Mouse (Mus musculus): ENCODE data around the gene 1700007K13Rik.
"Not testable (repeated sequence)": the region's sequence is repeated elsewhere in the genome, so short reads cannot be mapped to it uniquely, and the experiment has no call there.

The 1700007K13Rik gene

DNA sequence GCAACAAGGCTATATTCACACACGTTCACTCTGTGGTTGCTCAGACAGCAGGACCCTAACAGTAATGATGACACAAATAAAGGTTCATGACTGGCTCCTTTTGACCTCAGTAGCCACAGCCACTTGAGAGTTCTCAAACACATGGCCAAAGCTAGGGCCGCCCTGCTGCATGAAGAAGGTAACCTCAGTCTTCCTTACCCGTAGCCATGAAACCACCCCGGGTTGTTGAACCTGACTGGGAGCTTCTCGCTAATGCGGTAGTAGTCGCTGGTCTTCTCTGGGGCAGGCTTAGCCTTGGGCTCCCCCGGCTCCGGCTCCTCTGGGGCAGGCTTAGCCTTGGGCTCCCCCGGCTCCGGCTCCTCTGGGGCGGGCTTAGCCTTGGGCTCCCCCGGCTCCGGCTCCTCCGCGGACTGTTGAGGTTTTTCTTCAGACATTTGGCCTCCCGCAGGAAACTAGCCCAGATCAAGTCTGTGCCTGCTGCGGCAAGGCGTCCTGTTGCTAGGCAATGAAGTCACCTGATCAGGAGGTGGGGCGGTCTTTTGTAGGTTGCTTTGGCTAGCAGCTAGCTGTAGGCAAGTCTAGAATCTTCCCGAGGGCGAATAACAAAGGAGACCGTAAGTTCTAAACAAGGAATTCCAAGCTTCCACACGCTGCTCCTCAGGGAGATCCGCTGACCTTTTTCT is at the start of gene 1700007K13Rik:
Gene 1700007K13Rik, minus strand, starts transcription at position 497 of the 683 bp plus-strand sequence.
- no peak for DNase-seq (ENCODE audit: low read depth, low spot score)

DNA sequence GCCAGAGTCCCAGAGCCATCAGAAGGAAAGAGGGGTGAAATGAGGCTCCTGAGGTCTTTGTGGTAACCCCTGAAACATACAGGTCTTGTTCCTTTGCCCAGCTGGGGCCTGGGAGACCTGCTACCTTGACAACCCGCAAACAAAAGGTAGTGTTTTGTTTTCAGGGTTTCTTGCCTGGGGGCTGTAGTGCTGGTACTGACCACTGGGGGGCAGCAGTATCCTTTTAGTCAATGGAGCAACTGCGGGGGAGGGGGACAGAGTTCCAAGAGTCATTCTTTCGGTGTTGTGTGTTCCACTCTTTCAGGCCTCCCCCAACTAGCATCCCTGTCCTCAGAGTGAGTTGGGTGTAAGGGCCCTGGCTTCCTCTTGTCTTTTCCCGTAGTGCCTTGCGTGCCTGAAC is 48.4 kb upstream of the 1700007K13Rik start:
- DNase-seq (ENCODE audit: low read depth, low spot score), result no peak

DNA sequence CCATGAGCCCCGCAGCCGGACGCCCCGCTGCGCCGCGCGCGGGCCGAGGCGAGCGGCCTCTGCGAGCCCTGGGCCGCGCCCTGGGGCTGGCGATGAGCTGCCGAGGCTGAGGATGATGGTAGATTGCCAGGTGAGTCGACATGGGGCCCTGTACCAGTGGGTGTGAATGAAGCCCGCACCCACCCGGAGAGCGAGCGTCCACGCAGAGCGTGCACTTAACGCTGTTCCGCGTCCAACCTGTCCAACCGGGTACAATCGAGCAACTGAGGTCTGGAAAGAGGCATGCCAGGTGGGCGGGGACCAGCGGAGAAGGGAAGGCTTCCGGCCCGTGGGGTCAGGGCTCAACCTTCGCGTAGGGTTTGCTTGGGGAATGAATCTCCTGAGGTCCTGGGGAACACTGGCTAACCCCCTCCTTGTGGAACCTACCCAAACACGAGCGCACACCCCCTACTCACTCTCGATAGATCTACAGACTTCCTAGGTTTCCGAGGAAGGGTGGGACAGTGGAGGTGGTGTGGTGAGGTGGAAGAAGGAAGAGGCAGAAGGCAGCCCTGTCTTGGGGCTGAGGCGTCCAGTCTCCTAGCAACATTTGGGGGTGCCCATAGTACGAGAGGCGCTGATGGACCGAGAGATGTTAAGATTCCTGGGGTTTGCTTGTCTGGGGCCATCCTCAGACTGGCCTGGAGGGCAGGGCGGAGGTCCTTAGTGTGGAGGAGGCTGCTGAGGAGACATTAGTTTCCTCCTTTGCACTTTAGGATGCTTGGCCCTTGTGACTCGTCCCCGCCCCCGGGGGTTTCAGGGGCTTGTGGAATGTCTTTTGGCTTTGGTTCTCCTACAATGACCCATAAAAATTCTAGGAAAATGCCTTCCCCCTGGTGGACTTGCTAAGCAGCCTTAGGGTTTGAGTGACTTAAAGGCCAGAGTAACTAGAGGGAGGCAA is 47.6 kb upstream of the 1700007K13Rik start:
- DNase-seq (ENCODE audit: low read depth, low spot score), result no peak

DNA sequence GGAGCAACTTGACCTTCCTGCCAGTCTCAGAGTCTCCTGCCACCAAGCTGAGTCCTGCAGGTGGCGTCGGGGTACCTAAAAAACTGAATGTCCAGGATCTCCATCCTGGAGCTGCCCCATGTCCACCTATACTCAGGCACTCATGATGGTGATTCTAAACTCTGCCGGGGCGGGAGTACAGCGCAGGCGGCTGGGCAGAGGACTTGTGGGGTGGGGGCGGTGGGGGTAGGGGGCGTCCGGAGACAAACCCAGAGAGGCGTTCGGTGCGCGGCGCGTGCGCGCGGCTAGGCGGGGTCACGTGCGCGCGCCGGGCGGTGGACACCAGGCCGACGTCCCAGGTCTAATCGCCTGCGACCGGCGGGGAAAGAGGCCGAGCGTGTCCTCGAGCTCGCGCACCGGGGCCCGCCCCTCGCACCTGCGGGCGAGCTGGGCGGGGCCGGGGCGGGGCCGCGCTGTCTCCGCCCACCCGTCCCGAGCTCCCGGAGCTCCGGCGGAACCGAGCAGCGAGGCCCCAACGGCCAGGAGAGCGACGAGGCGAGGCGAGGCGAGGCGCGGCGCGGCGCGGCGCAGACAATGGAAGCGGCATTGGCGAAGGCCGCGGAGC is 46.8 kb upstream of the 1700007K13Rik start, which contains the start of gene Ralgds:
Gene Ralgds, plus strand, starts transcription at position 328 of the 604 bp plus-strand sequence.
- no peak for DNase-seq (ENCODE audit: low read depth, low spot score)

DNA sequence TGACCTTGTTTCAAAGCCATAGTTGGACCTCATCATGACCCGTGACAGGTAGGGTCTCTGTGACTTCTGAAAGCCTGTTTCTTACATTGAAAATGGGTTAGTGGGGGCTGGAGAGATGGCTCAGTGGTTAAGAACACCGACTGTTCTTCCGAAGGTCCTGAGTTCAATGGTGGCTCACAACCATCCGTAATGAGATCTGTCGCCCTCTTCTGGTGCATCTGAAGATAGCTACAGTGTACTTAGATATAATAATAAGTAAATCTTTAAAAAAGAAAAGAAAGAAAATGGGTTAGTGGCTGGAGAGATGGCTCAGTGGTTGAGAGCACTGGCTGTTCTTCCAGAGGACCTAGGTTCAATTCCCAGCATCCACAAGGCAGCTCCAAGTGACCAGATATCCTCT is 45.5 kb upstream of the 1700007K13Rik start:
- not testable (repeated sequence) for DNase-seq (ENCODE audit: low read depth, low spot score)

DNA sequence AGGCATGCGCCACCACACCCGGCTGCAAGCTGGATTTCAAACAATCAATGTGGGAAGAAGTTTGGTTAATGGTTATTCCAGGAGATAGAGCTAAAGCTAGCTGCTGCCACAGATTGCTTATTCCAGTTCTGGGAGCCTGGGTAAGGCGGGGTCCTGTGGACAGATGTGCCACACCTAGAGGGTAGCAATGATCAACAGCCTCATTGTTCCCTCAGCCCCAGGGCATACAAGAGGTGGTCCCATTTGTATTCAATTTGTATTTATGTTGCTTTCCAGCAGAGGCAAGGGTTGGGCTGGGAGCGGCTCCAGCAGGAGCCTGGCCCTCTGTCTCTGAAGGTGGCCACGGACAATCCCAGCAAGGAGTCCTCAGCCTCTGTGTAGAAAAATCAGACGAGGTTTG is 40.2 kb upstream of the 1700007K13Rik start:
- no peak for DNase-seq (ENCODE audit: low read depth, low spot score)

DNA sequence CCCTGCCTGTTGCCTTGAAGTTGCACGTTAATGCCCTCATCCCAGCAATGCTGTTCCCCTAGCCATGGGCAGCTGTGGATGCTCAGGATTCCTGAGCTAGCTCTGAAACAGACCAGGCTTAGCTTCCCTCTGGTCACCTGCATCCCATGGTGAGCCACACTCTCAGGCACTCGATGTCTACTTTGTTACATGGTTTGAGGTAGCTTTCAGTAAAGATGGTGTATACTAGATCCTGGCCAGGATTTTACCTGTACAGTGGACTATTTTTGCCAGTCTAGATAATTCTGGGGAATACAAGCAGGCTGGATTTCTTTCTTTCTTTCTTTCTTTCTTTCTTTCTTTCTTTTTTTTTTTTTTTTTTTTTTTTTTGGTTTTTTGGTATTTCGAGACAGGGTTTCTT is 39.7 kb upstream of the 1700007K13Rik start, which contains the start of gene Gm10134:
Gene Gm10134, plus strand, starts transcription at position 301 of the 400 bp plus-strand sequence.
- no peak for DNase-seq (ENCODE audit: low read depth, low spot score)

DNA sequence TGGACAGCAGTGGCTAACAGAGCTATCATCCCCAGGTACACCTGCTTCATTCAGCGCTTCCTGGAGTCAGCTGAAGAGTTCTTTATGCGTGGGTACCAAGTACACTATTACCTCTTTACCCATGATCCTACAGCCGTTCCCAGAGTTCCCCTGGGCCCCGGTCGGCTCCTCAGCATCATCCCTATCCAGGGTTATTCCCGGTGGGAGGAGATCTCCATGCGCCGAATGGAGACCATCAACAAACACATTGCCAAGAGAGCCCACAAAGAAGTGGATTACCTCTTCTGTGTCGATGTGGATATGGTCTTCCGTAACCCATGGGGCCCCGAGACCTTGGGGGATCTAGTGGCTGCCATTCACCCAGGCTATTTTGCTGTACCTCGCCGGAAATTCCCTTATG is 38.5 kb upstream of the 1700007K13Rik start:
- DNase-seq (ENCODE audit: low read depth, low spot score), result no peak

DNA sequence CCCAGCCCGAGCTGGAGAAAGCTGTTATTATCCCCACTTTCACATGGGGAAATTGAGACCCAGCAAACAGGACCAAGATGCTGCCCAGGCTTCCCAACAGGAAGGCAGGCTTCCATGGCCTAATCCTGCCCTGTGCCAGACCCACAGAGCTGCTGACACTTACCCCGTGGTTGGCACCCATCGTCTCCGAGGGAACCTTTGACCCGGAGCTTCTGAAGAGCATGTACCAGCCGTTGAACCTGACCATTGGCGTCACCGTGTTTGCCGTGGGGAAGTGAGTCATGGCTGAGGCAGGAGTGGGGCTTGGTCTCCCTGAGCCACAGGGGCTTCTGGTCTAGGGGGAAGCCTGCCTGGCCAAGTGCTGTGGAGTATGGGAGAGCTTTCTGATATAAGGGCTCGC is 36.9 kb upstream of the 1700007K13Rik start:
- DNase-seq (ENCODE audit: low read depth, low spot score), result no peak

DNA sequence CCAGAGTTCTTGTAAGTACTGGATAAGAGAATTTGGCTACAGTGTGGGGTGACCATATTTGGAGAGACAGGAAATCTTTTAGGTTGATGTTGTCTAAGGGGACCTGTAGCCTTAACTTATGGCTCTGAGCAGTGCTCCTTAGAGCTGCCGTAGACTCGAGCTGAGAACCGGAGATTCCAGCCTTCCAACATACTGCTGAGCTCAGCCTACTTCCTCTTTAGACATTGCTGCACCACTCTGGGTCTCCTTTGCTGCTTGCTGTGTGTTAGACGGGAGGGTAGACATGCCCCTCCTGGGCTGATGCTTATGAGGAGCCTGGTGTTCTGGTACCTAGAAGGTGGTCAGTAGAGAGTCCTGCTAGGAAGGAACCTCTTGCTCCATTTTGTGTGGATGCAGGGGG is 32.3 kb upstream of the 1700007K13Rik start:
- DNase-seq (ENCODE audit: low read depth, low spot score), result no peak

DNA sequence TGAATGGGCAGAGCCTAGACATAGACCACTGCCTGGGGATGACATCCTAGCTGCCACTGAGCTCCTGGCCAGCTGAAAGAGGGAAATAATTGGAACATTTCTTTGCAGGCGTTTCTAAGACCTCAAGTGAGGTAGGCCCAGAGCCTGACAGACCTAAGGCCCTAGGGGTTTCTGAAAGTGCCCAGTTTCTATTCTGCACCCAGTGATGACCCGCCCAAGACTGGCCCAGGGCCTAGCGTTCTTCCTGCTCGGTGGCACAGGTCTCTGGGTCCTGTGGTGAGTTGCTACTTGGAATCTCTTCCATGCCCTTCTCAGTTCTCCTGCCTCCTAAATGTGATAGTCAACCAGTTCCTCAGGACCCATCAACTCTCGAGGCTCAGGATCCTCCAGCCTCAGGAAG is 31.4 kb upstream of the 1700007K13Rik start:
- no peak for DNase-seq (ENCODE audit: low read depth, low spot score)

DNA sequence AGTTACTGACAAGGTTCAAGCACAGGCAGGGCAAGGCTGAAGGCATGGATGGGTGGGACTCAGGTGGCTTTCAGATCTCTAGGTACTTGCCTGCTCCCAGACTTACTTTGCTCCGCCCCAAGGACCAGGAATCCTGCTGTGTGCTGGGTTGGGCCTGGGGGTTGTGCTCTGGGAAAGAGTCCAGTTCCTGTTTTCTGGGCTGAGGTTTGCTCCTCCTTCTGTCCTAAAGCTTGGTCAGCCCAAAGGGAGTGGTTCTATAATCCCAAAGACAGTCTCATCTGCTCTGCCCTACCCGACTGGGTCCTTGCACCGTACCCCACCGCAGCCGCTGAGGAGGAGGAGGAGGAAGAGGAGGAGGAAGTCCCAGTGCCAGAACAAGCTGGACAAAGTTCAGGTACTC is 30.5 kb upstream of the 1700007K13Rik start, which contains the start of gene Gbgt1:
Gene Gbgt1, plus strand, starts transcription at position 221 of the 400 bp plus-strand sequence.
- DNase-seq (ENCODE audit: low read depth, low spot score), result no peak

DNA sequence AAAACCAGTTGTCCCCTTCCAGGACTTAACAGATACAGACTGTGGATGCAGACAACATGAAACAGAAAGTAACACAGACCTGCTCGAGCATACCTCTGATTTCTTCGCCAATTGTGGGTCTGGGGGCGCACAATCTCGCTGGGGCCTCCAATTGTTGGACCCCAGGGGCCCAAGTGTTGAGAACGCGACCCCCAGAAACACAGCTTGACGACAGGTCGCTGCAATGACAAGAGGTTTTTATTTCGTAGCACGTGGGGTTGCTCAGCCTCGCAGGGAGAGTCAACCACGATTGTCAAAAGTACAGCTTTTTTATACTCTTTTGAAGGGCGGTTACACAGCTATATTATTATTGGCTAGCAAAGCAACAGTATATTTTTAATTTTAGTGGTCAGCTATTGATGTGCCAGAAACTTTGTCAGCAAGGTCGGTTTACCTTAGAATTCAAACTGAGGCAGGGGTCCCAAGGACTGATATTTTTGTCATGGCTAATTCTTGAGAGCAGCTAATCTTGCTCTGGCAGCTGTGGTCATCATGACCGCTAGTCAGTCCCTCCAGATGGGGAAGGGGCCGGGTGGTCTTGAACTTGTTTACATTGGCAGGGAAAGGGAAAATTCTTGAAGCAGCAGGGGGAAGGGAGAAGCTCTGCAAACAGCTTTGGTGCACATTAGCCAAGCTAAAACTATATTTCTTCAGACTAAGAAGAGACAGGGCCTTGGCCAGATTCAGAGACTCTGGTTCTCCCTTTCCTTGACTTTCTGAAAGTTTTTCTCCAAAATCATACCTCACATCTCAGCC is 29.9 kb upstream of the 1700007K13Rik start:
- DNase-seq (ENCODE audit: low read depth, low spot score), result no peak

DNA sequence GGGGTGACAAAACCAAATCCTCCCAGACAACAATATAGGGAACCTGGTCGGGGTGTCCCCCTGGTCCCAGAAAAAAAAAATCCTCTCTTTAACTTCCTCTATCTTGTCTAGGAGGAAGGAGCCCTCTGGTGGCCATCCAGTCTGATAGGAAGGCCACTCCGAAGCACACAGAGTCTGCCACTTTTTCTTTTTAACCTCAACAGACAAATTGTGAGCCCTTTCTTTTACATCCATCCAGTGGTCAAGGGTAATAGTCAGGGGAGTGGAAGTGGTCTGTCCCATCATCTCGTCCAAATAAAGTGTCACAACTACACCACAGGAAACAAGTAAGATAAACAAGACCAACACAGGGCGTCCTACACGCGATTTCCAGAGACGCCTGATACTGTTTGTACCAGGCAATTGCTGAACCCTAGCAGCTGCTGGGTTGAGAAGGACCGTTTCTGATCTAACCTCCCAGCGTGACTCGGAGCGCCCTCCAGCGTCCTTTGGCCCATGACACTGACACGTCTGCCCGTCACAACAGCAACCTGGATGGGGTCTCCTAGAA is 29.1 kb upstream of the 1700007K13Rik start:
- DNase-seq (ENCODE audit: low read depth, low spot score), result no peak

DNA sequence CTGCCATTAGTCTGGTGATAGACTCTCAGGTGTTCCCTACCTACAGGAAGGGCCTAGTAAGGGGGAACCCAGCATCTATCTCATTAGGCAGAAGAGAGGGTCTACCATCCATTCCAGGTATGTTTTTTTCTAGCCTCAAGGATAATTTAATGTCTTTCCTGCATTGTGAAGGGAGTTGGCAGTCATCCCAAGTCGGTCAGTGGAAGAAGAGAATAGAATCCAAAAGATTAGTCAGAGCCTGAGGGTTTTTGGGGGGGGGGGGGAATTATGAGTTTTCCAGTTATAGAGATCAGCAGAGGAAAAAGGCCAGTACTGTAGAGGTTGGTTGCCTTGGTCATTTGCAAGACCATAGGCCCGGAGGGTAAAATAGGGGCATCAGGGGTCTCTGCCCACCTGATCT is 28.4 kb upstream of the 1700007K13Rik start:
- no peak for DNase-seq (ENCODE audit: low read depth, low spot score)

DNA sequence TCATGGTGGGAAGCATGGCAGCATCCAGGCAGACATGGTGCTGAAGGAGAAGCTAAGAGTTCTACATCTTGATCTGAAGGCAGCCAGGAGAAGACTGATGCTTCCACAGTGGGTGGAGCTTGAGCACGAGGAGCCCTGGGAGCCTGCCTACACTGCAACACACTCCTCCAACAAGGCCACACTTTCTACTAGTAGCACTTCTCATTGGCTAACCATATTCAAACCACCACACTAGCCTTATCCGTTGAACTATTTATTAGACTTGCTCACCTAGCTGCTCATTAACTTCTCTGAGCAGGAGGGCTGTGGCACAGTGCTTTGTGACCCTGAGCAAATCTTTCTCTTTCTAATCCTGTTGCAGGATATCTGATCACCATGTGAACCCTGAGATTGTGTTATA is 17.7 kb upstream of the 1700007K13Rik start:
- no peak for DNase-seq (ENCODE audit: low read depth, low spot score)

DNA sequence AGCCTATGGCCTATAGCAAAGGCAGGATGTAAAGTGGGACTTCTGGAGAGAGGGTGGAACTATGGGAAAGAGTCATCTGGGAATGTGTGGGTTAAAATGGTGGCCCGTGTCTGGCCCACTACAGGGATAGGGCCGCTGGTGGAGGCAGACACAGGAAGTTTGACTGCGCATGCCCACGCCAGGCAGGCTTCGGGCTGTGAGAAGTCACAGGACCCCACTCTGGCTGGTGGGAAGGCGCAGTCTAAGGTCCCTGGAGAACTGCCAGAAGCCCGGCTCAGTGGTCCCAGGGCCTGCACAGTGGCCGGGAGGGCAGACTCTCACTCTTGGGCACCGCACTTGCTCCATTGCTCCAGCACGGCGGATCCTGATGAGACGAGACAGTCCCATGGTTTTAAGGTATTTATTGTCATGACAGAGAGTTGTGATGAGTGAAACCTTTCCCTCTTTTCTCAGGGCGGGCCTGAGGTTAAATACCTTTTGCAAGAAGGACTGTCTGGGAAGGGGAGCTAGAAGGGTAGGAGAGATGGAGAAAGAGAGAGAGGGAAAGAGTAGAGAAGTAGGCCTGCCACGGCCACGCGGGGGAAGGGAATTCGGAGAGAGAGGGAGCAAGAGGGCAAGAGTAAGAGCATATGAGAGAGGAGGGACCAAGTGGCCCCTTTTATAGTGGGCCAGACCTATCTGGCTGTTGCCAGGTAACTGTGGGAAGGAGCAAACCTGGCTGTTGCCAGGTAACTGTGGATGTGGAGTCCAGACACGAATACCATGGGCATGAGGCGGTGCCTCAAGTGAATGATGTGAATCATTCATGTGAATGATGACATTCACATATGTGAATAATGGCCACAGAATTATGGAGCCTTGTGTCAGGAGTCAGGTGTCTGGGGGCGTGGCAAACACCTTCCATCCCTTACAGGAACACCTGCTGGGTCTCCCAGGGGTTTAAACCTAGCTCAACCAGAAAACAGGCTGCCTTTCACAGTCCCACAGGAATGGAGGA is 13.4 kb upstream of the 1700007K13Rik start:
- DNase-seq (ENCODE audit: low read depth, low spot score), result no peak

DNA sequence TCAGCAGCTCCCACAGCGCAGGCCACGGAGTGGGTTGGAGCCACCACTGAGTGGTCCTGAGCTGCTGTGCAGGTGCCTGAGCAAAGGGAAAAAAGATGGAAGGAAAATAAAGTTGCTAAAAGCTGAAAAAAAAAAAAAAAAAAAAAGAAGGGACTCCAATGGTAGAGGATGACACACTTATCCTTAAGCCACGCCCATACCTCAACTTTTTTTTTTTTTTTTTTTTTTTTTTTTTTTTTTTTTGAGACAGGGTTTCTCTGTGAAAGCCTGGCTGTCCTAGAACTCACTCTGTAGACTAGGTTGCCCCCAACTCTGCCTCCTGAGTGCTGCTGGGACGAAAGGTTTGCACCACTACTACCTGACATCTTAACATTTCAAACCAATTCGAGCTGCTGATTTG is 11.9 kb upstream of the 1700007K13Rik start:
- DNase-seq (ENCODE audit: low read depth, low spot score), result not testable (repeated sequence)

DNA sequence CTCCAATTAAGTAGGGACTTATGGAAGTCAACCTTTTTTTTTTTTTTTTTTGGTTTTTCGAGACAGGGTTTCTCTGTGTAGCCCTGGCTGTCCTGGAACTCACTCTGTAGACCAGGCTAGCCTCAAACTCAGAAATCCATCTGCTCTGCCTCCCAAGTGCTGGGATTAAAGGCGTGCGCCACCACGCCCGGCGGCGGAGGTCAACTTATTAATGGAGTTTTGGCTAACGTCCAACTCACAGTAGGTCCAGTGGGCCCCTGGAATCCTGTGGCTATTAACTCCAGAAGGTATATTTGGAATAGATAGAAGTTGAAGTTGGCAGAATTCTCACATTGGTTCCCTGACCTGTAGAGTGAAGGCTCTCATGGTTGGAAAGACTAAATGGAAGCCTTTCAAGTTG is 5.9 kb upstream of the 1700007K13Rik start:
- DNase-seq (ENCODE audit: low read depth, low spot score), result not testable (repeated sequence)

DNA sequence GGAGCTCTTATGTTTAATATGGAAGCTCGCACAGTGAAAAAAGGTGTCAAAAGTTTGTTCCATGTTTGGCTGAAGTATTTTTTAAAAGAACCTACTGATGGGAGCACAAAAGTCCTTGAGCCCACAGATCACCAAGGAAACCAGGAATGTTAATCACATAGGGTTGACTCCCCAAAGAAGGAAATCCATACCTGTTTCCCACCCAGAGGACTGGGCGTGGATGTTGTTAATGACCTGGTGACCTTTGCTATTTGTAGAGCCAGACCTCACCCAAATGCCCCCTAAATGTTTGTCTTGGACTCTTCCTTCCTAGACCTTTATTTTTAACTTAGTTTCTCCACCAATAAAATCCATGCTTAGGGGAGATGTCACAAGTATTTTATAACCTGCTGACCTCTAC is 4.5 kb upstream of the 1700007K13Rik start:
- DNase-seq (ENCODE audit: low read depth, low spot score), result no peak

Measured in brain, embryonic 18.5 days (tissue).